Mouse (Mus musculus) heart, adult 2 months (tissue): ENCODE measurements around the gene 4930519P11Rik. TPM values are rescaled to one million over a fixed set of nuclear protein-coding genes. Genes with fewer than 3 reads are reported as not detected.
A peak's percentile ranks its signal among the peaks of the same experiment; 100 is the strongest.

Experiments used
- DNase-seq, 2 experiments: peaks; one replicate each; pipeline ENCODE4 v3.0.0; 2021
- H3K27ac ChIP-seq: fragments of 200-600 bp; 2 replicates; pipeline ENCODE4 v1.8.1; 2022
- H3K27me3 ChIP-seq: fragments of 200-500 bp; 2 replicates; pipeline ENCODE4 v1.6.1; 2012; ENCODE audit warnings: mild to moderate bottlenecking, low read length, inconsistent platforms, mixed read lengths; ENCODE audit not compliant: control insufficient read depth, insufficient read depth
- H3K36me3 ChIP-seq: fragments of 200-500 bp; 2 replicates; pipeline ENCODE4 v1.6.1; 2012; ENCODE audit warnings: low read length, inconsistent platforms; ENCODE audit not compliant: control insufficient read depth, insufficient read depth
- H3K4me1 ChIP-seq: fragments of 200-500 bp; 2 replicates; pipeline ENCODE4 v1.6.1; 2011; ENCODE audit warnings: low read length; ENCODE audit not compliant: control insufficient read depth, insufficient read depth
- H3K4me3 ChIP-seq: fragments of 200-600 bp; 2 replicates; pipeline ENCODE4 v1.8.1; 2022
- H3K79me2 ChIP-seq: fragments of 200-500 bp; replicated peaks from 2 replicates; pipeline ENCODE4 v1.6.1; 2012; ENCODE audit warnings: mild to moderate bottlenecking, inconsistent platforms, low read length, moderate library complexity, mixed read lengths; ENCODE audit not compliant: control insufficient read depth, insufficient read depth
- H3K9ac ChIP-seq: fragments of 200-500 bp; 2 replicates; pipeline ENCODE4 v1.6.1; 2012; ENCODE audit warnings: low read depth, mild to moderate bottlenecking, control low read depth, inconsistent platforms, low read length, mixed read lengths
- CTCF ChIP-seq: fragments of 200-600 bp; IDR thresholded peaks from 2 replicates; pipeline ENCODE4 v1.8.1; 2022; ENCODE audit warnings: antibody characterized with exemption, mild to moderate bottlenecking, moderate library complexity
- EP300 ChIP-seq: fragments of 200-500 bp; IDR thresholded peaks from 2 replicates; pipeline ENCODE4 v1.6.1; 2011; ENCODE audit warnings: low read depth, low read length, control low read depth; ENCODE audit not compliant: insufficient read depth
- POLR2A ChIP-seq: fragments of 200-500 bp; IDR thresholded peaks from 2 replicates; pipeline ENCODE4 v1.6.1; 2011; ENCODE audit warnings: mild to moderate bottlenecking, low read depth, low read length, control low read depth; ENCODE audit not compliant: insufficient read depth
- WGBS: fragments of 180-500 bp; shearing (Covaris S2); methylation state at CpG from one replicate; pipeline ENCODE4 v1.1.7; 2018; 5-methylcytosine and 5-hydroxymethylcytosine counted together
- intact Hi-C: fragments of 180-260 bp; cut with DNase I; formaldehyde crosslinking; loops from one replicate; pipeline ENCODE4 v1.15.1; 2025
- polyA plus RNA-seq: library from polyadenylated mRNA; depleted of rRNA; stranded (reverse); fragments of >200 nt; gene quantifications from 2 replicates; pipeline ENCODE4 v1.2.3, GENCODE M21; 2012
- total RNA-seq, 2 experiments: library from RNA; stranded (reverse); gene quantifications; 2 replicates each; pipeline ENCODE4 v1.2.3; 2021

Gene 4930519P11Rik
- total and polyA plus RNA-seq, 3 experiments, result 0.57 TPM; not detected in 2

DNA sequence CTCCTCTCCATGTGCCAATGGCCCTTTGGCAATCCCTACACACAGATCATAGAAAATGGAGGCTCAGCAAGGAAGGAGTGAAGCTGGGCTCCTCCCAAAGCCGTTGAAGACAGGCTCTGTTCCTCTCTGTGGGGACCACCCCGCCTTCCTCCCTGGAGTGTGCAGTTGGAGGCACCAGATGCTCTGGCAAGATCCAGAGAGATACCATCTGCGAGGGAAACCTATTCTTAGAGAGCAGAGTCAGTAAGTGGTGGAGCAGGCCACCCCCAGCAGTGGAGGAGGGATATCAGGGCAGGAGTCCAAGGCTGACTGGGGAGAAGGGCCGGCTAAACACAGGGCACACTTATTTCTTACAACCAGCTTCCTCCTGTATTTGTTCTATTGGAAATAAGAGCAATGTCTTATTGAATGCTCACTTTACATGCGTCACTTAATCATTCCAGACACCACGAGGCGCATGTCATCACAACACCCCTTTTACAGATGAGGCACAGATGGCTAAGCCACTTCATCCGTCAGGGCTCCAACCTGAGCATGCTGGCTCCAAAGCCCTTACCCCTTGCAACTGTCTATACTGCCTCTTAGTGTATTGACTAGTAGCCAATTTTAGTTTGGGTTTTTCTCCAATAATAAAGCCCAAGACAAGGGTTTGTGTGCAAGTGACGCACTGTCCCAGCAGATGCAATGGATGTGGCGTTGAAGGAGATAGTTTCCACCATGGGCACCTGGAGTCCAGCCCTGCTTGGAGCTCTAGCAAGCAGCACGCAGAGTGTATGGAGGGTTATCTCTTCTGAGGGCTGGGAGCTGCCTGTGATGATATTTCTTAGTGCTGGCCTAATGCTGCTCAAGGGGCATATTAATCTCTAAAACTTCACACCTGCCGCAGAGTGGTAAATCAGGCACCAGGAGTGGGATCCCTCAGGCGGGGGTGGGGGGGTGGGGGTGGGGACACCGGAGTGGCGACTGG lies 29.0 kb downstream of the 4930519P11Rik start:
- no peak for DNase-seq
- Histone ChIP-seq H3K9ac (no peak overlapping the region), H3K4me1 (peaks cover 2% of the 10 kb centered on the region), H3K79me2 (no peaks in the 10 kb centered on the region), H3K27ac (no peak overlapping the region), H3K36me3 (no peaks in the 10 kb centered on the region), H3K27me3 (no peaks in the 10 kb centered on the region), H3K4me3 (no peak overlapping the region)
- 50% methylated on average over 15 of the region's 15 CpGs for WGBS
- TF ChIP-seq EP300 (no peak), POLR2A (no peak), CTCF (no peak)
- intact Hi-C loops, result no loop called here

DNA sequence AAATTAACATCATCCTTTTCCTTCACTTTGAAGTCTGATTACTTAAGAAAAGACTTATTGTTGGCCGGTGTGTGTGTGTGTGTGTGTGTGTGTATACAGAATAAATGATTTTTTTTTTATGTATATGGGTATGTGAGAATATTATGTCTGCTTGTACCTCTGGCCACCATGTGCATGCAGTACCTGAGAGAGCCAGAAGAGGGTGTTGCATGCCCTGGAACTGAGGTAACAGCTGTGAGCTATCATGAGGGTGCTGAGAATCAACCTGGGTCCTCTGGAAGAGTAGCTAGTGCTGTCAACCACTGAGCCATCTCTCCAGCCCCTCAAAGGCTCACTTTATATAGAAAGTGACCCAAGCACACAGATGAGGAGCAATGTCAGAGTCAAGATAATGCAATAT lies 31.8 kb downstream of the 4930519P11Rik start:
- intact Hi-C loops, result no loop called here
- no peak overlapping the region for H3K4me3 ChIP-seq
- H3K36me3 ChIP-seq, result no peaks in the 10 kb centered on the region
- DNase-seq, result no peak
- H3K79me2 ChIP-seq, result no peaks in the 10 kb centered on the region
- TF ChIP-seq EP300 (no peak), POLR2A (no peak), CTCF (peak; percentile 23)
- H3K9ac ChIP-seq, result no peak overlapping the region
- 98% methylated on average over 1 of the region's 1 CpGs for WGBS
- H3K27me3 ChIP-seq, result no peaks in the 10 kb centered on the region
- H3K27ac ChIP-seq, result no peak overlapping the region
- H3K4me1 ChIP-seq, result peaks cover 2% of the 10 kb centered on the region

DNA sequence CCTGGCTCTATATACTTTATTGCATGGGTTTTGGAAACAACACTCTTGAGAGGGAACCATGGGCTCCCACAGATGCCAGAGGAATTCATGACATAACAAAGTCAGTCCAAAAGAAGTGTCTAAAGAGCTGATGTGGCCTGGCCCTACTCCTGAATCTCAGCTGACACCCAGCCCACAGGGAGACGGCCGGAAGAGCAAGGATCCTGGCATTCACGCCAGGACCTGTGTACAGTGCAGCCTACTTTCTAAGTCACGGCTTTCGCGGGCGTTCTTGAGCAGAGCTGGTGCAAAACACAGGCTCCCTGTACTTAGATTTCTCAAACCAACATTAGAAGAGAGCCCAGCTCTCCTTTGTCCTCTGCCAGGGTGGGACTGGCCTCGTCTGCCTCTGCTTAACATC lies 32.7 kb downstream of the 4930519P11Rik start:
- Histone ChIP-seq H3K36me3 (no peaks in the 10 kb centered on the region), H3K27ac (no peak overlapping the region; the same call in 1 of the 2 replicates), H3K79me2 (no peaks in the 10 kb centered on the region), H3K4me1 (peaks cover 2% of the 10 kb centered on the region), H3K27me3 (no peaks in the 10 kb centered on the region), H3K9ac (no peak overlapping the region), H3K4me3 (no peak overlapping the region)
- DNase-seq, result peak in 1 of 2 experiments; percentile 63
- TF ChIP-seq EP300, result no peak
- no peak for TF ChIP-seq CTCF
- TF ChIP-seq POLR2A, result no peak
- whole genome bisulfite sequencing, result 56% methylated on average over 8 of the region's 8 CpGs
- intact Hi-C loops, result no loop called here

DNA sequence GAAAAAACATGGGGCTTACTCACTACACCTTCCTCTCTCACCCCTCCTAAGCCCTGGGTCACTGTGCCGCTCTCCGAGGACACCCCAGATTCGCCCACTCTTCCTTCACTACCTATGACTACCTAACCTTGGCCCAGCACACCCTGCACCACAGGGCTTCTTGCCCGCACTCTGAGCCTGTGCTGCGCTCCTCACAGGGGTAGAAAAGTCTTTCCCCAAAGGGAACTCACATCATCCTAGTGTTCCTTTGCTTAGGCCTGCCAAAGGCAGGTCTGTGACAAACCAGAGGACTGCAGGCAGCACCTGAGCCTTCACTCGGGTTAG lies 35.5 kb downstream of the 4930519P11Rik start:
- 94% methylated on average over 6 of the region's 6 CpGs for WGBS
- TF ChIP-seq POLR2A (no peak), CTCF (no peak), EP300 (no peak)
- H3K79me2 ChIP-seq, result no peaks in the 10 kb centered on the region

DNA sequence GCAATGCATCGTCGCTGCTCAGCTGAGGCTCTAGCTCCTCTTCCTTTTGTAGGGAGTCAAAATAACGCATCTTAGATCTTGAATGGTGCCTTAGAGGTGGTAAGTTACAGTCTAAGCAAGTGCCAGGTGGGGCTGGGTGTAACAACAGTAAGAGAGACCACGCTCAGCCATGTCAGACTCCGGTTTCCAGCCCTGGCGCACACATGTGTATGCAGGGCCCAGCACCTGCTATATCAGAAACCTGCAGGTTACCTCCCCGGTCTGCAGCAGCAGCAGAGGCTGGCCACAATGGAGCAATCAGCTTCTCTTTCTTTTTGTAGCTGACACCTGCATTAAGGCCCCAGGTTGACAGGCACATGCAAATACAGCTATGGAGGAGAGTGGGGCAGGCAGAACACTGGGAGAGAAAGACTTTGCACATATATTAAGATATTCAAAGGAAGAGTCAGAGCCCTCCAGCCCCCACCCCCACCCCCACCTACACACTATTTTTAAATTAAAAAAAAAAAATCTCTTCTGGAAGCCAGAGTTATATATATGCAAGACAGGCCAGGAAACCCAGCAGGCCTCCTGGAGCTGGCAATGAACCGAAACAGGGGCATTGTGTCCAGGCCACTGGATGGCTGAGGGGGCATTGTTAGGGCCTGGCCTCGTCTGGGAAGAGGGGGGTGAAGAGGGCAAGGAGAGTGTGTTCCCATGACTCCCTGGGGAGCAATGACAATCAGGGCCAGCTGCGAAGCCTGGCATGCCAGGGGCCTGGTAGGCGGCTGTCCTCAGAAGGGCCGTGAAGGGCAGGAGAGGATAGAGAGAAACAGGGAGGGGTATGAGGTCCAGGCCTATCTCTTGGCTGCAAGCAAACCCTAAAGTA lies 36.1 kb downstream of the 4930519P11Rik start:
- H3K4me3 ChIP-seq, result no peak overlapping the region
- no peak for DNase-seq
- no peaks in the 10 kb centered on the region for H3K79me2 ChIP-seq
- H3K9ac ChIP-seq, result no peak overlapping the region
- intact Hi-C loops, result no loop called here
- H3K36me3 ChIP-seq, result no peaks in the 10 kb centered on the region
- peaks cover 2% of the 10 kb centered on the region for H3K4me1 ChIP-seq
- TF ChIP-seq EP300 (no peak), CTCF (no peak), POLR2A (no peak)
- H3K27me3 ChIP-seq, result no peaks in the 10 kb centered on the region
- WGBS, result 63% methylated on average over 12 of the region's 12 CpGs
- no peak overlapping the region for H3K27ac ChIP-seq

More for the DNA sequence above, 35.5 kb downstream of the 4930519P11Rik start:
- Histone ChIP-seq H3K27ac (no peak overlapping the region), H3K9ac (no peak overlapping the region), H3K4me1 (peaks cover 2% of the 10 kb centered on the region), H3K27me3 (no peaks in the 10 kb centered on the region), H3K4me3 (no peak overlapping the region), H3K36me3 (no peaks in the 10 kb centered on the region)
- no peak for DNase-seq
- intact Hi-C loops, result no loop called here
